Mouse (Mus musculus) adrenal gland, postnatal 4 days (tissue): Measurements from ENCODE around the gene Gm19426. TPM values are rescaled to one million over a fixed set of nuclear protein-coding genes. Genes with fewer than 3 reads are reported as not detected.

Source experiments
- DNase-seq, 2 experiments: peaks; one replicate each; pipeline ENCODE4 v3.0.0; 2021 to 2022; ENCODE audit warnings: low spot score in 2 of 2, mixed read lengths in 2 of 2
- long read RNA-seq, 2 experiments: library from polyadenylated mRNA; stranded (forward); transcript quantifications; one replicate each; pipeline ENCODE4 v2.0.0; 2021
- total RNA-seq, 2 experiments: library from RNA; stranded (reverse); gene quantifications; 2 replicates each; pipeline ENCODE4 v1.2.3; 2021

The Gm19426 gene
- 1 to 10 TPM; 8.3 to 9.1 TPM for total RNA-seq
- long read RNA-seq, experiment 1, partial matches to known transcripts = 0 of 1 reads
- long read RNA-seq, experiment 1, other reads (novel, unspliced or antisense) = 0 of 1 reads
- long read RNA-seq, experiment 2 = 0 reads

DNA sequence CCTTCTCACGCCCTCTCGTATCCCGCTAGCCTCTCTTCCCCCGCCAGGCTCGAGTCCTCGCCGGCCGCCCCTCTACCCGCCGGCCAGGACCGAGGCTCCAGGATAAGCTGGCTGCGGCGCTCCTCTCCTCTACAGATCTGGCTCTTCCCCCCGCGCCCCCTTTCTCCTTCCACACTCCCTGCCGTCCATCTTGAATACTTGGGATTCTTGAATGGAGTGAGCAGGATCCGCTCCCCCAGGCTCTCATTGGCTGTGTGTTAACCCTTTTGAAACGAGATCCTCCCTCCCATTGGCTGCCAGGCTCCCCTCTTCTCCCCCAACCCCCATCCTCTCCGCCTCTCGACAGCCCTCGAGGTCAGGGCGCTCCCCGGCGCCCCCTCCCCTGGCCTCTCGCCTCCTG lies at the start of gene Gm19426:
Gm19426 (minus strand) TSS at position 95 of the 400 bp plus-strand sequence.
- peak; percentile 33 to 66 for DNase-seq

DNA sequence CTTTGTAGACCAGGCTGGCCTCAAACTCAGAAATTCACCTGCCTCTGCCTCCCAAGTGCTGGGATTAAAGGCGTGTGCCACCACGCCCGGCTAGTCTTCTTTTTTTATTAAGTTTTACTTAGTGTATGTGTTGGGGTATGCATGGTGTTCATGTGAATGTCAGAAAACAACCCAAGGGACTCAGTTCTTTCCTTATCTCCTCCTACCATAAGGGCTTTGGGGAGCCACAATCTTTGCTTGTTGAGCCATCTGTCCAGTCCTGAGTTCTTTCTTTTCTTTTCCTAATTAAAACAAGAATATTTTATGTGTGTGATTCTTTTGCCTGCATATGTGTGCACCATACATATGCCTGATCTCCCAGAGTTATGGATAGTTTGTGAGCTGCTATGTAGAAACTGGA lies 49.7 kb upstream of the Gm19426 start:
- DNase-seq = no peak

DNA sequence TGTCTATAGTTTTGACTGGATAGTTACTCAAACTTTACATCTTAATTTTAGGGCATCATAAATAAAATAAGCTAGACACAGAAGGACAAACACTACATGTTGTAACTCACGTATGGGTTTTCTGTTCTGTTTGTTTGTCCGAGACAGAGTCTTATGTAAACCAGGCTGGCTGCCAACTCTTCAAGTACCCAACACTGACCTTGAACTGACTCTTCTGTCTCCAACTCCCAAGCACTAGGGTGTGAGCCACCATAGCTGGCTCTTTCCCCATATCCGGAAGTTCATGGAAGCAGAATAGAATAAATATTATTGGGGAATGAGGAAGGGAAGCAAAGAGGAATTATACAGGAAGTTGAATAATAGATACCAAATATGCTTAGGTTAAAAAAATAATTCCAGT lies 49.1 kb upstream of the Gm19426 start:
- no peak for DNase-seq

DNA sequence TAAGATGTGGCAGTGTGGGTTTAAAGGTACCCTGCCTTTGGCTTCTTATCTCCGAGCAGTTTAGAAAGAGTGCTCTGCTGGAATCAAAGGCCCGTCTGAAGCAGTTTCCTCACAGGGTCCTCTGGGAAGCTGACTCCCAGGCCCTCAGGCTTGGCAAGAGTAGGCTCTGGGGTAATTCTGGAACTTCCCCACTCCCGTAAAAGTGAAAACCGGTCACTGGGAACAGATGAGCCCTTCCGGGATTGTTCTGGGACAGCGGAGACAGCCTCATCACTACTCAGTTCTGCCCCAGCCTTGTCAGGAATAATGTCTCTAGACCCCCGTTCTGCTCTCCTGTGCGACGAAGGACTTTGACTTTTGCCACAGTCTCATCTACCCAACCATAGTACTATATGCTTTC lies 47.0 kb upstream of the Gm19426 start:
- no peak for DNase-seq

DNA sequence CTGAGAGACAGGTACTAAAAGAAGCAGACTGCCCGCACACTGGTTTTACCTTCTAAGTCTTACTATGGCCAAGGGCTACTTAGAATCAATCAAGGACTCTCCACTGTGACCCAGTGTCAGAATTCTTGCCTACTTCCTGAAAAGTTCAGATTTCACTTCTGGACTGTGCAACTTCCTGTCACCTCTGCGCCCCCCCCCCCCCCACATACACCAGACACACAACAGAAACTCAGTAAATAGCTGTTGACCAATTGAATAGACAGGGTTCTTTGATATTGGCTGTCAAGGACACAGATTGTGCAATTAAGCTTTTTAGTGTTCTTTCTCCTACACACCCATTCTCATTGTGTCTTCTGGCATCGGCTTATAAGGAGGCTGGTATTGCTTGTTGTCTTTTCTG lies 44.9 kb upstream of the Gm19426 start:
- no peak for DNase-seq

DNA sequence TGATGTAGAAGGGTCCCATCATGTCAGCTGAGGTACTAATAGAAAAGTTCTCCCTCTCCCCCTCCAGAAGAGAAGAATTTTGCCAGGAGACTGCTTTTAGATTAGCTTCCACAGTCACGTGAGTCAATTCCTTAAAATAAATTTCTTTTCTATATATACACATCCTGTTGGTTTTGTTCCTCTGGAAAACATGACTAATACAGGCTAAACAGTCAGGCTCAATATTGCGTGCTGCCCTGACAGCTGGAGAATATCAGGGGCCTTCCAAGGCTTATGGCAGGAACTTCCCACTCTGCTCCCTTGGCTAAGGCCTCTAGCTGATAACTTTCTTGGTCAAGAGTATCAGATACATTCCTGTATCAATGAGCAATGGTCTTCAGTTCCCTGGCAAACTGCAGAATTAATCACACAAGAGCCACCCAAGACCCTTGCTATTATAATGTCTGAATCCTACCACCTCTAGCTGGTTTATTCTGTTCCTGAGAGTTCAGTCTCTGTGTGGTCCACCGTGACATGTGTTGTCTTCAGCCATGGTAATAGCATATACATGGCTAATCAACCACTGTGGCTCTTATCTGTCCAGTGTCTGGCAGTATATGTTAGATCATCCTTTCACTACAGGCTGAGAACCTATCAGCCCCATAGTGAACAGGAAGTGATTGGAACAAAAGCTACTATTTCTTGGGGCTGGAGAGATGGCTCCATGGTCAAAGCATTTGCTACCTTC lies 40.5 kb upstream of the Gm19426 start:
- DNase-seq = no peak

DNA sequence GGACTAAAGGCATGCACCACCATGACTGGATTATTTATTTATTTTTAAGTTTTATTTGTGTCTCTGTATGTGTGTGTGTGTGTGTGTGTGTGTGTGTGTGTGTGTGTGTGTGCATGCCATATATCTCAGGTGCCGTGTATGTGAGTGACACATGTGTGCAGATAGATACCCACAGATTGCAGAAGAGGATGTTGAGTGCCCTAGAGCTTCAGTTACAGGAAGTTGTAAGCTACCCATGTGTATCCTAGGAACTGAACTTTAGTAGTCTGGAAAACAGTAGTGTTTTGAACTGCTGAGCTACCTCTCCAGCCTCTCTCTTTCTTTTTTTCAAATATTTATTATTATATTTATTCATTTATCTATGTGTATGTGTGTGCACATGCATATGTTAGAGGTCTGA lies 39.9 kb upstream of the Gm19426 start:
- no peak for DNase-seq

DNA sequence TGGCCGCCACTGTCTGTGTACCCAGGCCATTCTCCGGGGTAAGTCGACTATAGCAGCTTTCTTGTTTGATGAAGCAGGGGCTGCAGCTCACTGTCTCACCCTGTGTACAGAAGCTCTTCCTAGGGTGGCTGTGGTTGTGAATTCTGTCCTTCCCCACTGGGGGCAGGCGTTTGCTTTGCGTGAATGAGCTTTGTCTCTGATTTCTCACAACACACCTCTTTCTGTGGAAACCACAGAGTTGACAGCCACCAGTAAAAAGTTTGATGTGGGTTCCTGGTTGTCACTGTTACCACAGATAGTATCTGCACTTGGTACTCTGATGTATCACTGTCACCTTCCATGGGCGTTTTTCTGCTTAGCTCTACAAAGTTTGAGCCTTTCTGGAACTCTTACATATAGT lies 35.8 kb upstream of the Gm19426 start:
- DNase-seq = no peak

DNA sequence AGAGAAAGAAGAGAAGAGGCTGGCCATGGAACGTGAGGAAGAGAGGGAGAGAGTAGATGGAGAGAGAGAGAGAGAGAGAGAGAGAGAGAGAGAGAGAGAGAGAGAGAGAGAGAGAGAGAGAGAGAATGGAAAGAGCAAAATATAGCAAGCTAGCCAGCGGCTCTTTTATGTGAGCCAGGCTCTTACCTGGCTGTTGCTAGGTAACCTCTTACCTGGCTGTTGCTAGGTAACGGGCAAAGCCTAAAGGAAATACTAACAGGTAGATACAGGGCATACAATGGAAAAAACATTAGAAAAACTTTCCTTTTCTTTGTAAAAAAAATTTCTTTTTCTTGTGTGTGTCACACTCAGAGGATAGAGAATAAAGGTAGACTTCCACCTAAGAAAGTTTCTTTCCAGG lies 34.3 kb upstream of the Gm19426 start:
- no peak for DNase-seq

DNA sequence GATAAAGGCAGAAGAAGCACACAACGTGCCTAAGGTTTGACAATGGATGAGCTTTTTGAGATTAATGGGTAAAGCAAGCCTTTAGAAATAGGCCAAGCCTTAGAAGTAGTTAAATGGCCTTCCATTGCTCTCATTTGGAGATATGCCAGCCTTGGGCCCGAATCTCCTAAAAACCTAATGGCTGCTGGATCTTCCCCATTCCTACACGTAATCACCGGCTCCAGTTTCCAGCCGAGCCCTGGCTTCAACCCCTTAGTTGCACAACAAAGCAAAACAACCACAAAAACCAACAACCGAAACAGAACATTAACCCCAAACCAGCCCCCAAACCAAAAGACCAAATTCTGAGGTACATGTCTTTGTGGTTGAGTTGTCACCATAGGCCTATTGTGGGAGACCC lies 32.2 kb upstream of the Gm19426 start:
- DNase-seq = no peak

DNA sequence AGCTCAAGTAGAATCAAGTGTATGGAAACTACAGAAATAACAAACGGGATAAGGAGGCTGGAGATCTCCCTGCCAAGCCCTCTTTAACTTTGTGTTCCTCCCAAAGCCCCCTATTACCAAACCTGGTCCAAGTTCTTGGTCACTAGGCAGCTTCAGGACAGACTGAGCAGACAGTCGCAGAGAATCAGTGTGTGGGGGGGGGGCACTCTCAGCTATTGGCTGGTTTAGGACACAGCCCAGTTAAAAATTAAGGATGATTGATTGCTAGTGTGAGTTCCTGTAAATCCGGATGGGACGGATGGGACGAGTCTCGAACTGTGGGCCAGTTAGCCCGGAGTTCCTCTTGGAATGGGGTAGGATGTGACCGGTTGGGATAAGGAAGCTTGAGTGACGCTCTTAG lies 31.8 kb upstream of the Gm19426 start, which contains the start of gene Serping1:
Serping1 (minus strand) TSS at position 204 of the 400 bp plus-strand sequence.
- no peak for DNase-seq

DNA sequence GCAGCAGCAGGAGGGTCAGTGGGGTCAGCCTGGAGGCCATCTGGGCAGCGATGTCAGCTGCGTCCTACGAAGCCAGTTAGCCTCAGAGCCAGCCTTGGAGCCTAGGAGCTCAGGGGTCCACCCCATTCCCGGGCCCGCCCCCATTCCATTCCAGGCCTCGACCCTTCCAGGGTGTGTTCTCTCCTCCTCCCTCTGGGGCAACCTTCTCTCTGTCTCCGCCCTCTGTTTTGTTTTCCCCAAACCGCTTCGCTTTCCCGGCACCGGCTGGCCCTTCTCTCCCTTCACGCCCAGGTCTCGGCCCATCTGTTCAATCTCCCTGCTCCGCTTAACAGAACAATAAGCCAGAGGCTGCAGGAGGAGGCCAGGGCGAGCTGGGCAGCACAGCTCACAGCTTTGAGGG lies 31.3 kb upstream of the Gm19426 start:
- peak; percentile 7 to 16 for DNase-seq

DNA sequence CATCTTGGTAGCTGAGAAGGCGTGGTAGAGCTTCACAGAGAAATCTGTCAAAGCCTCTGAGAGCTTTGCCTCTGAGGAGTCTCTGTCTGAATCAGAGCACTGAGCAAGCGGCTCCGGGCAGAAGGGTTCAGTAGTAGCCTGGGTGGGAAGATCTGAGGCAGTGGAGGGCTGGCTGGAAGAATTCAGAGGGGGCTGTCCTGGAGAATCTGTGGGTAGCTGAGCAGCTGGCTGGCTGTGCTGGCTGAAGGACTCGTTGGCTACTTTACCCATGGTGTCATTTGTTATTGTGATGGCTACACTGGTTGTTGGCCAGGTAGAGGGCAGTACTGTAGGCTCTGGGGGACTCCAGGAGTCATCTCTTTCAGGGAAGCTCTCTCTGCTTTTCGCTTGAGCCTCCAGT lies 29.7 kb upstream of the Gm19426 start:
- DNase-seq = no peak

DNA sequence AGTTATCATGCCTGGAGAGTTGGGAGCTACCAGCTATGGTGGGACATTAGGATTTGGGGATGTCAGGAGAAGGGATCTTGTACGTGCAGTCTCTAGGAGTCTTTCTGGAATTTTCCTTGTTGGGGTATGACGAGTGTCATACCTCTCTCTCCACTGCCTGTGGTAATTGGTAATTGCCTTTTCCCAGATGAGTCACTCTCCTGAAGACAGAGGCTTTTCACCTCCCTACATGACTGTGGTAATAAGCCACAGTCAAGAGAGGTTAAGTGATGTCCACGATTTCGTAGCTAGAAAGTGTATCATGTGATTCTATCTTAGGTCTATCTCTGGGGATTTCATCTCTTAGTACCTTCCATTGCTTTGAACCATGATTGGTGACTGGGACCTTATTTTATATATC lies 29.0 kb upstream of the Gm19426 start:
- DNase-seq = no peak

DNA sequence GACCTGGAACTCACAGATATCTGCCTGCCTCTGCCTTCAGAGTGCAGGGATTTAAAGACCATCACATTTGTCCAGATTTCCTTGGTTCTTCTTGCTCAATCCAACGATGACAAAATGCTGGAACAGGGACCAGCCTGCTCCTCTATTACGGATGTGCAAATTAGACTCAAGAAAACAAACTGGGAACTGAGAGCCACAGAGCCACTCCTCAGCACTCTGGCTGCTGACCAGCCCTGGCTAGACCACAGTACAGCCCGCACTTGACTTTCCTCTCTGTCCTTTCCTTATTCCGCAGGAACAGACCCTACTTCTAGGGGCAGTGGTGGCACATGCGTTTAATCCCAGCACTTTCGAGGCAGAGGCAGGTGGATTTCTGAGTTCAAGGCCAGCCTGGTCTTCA lies 27.0 kb upstream of the Gm19426 start:
- DNase-seq = no peak

DNA sequence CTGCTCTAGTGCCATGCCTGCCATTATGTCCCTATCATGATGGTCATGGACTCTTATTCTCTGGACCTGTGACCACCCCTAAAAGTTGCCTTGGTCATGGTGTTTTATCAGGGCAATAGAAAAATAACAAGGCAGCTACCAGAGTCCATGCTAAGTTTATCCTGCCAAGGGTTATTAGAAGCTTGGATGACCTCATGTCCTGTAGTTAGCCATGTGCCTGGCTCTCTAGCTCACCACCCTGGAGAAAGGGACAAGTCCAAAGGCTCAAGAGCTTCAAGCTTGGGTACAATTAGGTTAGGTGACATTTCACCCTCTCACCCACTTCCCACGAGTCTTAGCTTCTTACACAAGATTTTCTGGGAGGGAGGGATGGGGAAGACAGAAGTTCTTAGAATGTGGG lies 19.4 kb upstream of the Gm19426 start:
- no peak for DNase-seq

DNA sequence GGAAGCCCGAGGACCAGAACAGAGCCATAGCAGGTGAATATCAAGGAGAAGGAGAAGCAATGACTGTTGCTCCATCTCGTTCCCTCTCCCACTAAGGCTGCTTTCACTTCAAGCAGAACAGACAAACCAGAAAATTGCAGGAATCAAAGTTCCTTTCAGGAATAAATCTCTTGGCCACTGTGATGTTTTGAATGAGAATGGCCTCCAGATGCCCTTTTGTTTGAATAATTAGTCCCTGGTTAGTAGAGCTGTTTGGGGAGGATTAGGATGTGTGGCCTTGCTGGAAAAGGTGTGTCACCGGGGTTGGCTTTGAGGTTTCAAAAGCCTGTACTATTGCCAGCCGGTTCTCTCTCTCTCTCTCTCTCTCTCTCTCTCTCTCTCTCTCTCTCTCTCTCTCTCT lies 18.8 kb upstream of the Gm19426 start:
- DNase-seq = no peak

DNA sequence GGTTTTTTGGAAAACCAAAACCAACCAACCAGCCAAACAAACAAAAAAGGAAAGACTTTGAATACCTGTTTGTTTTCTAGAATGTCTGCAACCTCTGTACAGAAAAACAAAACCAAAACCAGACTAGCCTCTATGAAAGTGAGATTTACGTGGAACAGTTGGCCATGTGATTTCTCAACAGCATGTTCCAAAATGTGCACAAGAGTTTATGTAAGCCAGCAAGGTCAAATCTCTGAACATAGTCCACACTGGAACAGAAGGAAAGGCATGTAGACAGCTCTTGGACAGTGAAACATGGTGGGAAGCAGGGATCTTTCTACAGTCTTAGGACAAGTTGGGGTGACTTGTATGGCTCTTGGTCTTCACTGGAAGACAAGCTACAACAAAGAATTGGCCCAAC lies 18.4 kb upstream of the Gm19426 start:
- no peak for DNase-seq

DNA sequence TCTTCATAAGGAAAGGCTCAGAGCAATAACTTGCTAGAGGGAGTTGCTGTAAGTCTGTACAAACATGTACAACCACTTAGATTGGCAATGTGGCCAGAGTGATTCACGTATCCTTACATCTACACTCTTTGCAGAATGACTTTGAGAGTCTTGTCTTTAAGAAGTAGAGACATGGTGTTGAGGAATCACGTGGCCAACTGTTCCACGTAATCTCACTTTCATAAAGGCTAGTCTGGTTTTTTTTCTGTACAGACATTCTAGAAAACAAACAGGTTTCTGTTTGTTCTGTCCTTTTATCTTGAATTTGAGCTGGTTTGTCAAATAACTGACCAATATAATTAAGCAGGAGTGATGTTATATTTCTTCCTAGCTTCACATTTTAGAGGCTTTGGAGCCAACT lies 17.9 kb upstream of the Gm19426 start:
- DNase-seq = no peak

DNA sequence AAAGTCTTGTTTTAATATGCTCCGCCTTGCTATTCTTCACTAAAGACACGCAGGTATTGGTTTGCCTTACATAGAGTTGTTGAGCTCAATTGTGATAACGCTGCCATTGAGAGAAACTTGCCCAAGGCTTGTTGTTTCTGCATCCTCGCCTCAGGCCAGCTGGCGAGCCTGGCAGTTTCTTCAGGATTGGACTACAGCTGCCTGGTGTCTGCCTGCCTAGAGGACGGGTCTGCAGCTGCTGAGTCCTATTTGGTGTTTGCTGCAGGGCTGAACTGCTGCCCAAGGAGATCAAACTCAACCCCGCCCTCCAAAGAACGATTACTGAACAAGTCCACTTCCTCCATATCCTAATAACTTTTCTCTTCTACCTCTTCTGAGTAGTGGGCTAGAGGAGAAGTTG lies 17.3 kb upstream of the Gm19426 start:
- no peak for DNase-seq

DNA sequence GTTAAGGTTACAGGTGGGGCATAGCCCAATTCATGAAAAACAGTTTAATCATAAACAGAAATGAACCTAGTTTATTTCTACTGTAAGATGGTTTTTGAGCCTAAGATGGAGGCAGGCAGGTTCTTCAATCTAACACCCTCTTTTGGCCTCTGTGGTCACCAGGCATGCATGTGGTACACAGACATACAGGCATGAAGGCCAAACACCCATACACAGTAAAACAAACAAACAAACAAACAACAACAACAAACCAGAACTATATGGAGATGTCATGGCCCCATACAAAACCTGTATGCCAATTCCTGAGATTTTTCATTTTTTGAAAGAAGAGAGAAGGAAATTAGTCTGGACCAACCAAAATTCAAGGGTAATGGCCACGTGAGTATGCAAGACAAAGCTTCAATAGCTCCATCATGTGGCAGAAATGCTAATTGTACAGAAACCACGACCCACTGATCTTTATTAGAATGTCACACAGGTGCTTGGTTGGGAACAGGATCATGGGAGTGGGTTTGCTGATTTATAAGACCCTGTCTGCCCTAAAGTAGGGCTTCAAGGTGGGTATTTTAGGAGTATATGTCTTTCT lies 15.2 kb upstream of the Gm19426 start:
- no peak for DNase-seq

DNA sequence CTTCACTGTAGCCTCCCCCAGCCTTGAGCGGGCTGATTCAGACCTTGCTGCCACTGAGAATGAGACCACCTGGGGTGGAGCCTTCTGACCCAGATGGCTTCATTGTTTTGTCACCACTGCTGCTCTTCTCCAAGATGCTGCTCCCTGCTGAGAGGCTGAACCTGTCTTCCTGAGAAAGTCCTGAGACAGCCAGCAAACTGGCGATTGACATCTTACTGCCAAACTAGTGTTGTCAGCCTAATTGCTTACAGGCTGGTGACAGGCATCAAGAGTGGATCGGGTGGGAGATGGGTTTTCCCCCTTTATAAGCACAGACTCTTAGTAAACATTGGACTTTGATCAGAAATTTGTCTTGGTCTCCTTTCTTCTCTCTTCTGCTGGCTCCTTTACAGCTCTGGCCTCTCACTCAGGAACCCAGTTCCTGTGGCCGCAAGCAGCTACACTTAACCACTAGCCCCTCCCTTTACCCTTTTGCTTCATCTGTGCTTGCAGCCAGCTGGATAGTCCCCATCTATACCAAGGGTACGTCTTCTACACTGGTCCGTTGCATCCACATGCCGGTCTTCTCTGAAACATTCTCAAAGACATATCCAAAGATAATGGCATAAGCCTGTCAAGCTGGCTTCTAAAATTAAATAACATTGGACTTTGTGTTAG lies 13.7 kb upstream of the Gm19426 start:
- DNase-seq = no peak
